ENCODE assay signal across 9 mouse cellular contexts in genomic region chr5:138228026-138228425, GRCm38 (mm10). TPM values are rescaled to one million over a fixed set of nuclear protein-coding genes. Genes with fewer than 3 reads are reported as not detected.
DNase-seq lines count a peak whose midpoint lies in the region; ATAC-seq lines count a peak whose summit lies in the region.
"Had no signal": no experiment of that assay in that cellular context is flagged by ENCODE, and none has a peak within 500 bp of the region (broad histone marks: within the 10 kb centered on the region; RNA-seq: fewer than 3 reads in every experiment).

No protein-coding gene starts in this region.

- no peaks in the 10 kb centered on the region for H3K9me3 ChIP-seq in hindbrain, embryonic 11.5 days (ENCODE audit: control insufficient read depth, low read length)
- no peaks in the 10 kb centered on the region for H3K9me3 ChIP-seq in hindbrain, embryonic 16.5 days (ENCODE audit: control insufficient read depth, low read length)
- H3K9me3 ChIP-seq: limb, embryonic 13.5 days had no signal

- 57% methylated on average over 3 of the region's 3 CpGs for WGBS in hindbrain, embryonic 11.5 days
- 57% methylated on average over 3 of the region's 3 CpGs for WGBS in hindbrain, embryonic 16.5 days

- no peak overlapping the region for H3K4me2 ChIP-seq in hindbrain, embryonic 11.5 days (replicated peaks; ENCODE audit: low read depth, low read length)
- no peak overlapping the region for H3K4me2 ChIP-seq in hindbrain, embryonic 16.5 days (ENCODE audit: low read length)
- H3K4me2 ChIP-seq: limb, embryonic 13.5 days had no signal

- no peaks in the 10 kb centered on the region for H3K4me1 ChIP-seq in hindbrain, embryonic 11.5 days (replicated peaks; ENCODE audit: control insufficient read depth, insufficient read depth, low read length)
- H3K4me1 ChIP-seq in hindbrain, embryonic 16.5 days (ENCODE audit: control insufficient read depth, insufficient read depth, low read depth, low read length) = no peaks in the 10 kb centered on the region
- H3K4me1 ChIP-seq: limb, embryonic 13.5 days had no signal

- H3K27me3 ChIP-seq in hindbrain, embryonic 11.5 days (ENCODE audit: control insufficient read depth, insufficient read depth, low read length) = no peaks in the 10 kb centered on the region
- no peaks in the 10 kb centered on the region for H3K27me3 ChIP-seq in hindbrain, embryonic 16.5 days (replicated peaks; ENCODE audit: control insufficient read depth, insufficient read depth, low read length)
- H3K27me3 ChIP-seq: limb, embryonic 13.5 days had no signal

- no peak overlapping the region for H3K9ac ChIP-seq in hindbrain, embryonic 11.5 days (ENCODE audit: low read depth, low read length)
- H3K9ac ChIP-seq in hindbrain, embryonic 16.5 days (ENCODE audit: low read depth, low read length) = no peak overlapping the region
- H3K9ac ChIP-seq: limb, embryonic 13.5 days had no signal

- ATAC-seq in hindbrain, embryonic 11.5 days (ENCODE audit: low FRiP score) = no peak
- no peak for ATAC-seq in hindbrain, embryonic 16.5 days
- ATAC-seq in erythroid progenitor cell, adult 5-6 weeks (replicated peaks; ENCODE audit: low FRiP score, poor library complexity, severe bottlenecking) = peak; percentile 57; the same call in 1 of the 2 replicates

- H3K27ac ChIP-seq in hindbrain, embryonic 11.5 days (ENCODE audit: low read depth, low read length) = no peak overlapping the region
- no peak overlapping the region for H3K27ac ChIP-seq in hindbrain, embryonic 16.5 days (ENCODE audit: low read depth, low read length)
- H3K27ac ChIP-seq: limb, embryonic 13.5 days had no signal

- no peak overlapping the region for H3K4me3 ChIP-seq in hindbrain, embryonic 11.5 days (ENCODE audit: low read depth, low read length)
- no peak overlapping the region for H3K4me3 ChIP-seq in hindbrain, embryonic 16.5 days (ENCODE audit: low read length)
- H3K4me3 ChIP-seq: erythroblast, embryonic 14.5 days; limb, embryonic 13.5 days had no signal

- DNase-seq in hindbrain, embryonic 11.5 days (ENCODE audit: low spot score) = peak; percentile 33
- peak; percentile 87 for DNase-seq in 416B (ENCODE audit: low read depth)
- DNase-seq in ES-CJ7 (ENCODE audit: low read depth, low spot score) = peak; percentile 65
- peak; percentile 11 for DNase-seq in spleen, adult 12 weeks (ENCODE audit: low spot score)
- no peak for DNase-seq in urinary bladder, postnatal 36 days (ENCODE audit: low spot score in 2 of 2)

- H3K36me3 ChIP-seq in hindbrain, embryonic 11.5 days (ENCODE audit: control insufficient read depth, insufficient read depth, low read length) = no peaks in the 10 kb centered on the region
- H3K36me3 ChIP-seq in hindbrain, embryonic 16.5 days (ENCODE audit: control insufficient read depth, insufficient read depth, low read length) = no peaks in the 10 kb centered on the region
- H3K36me3 ChIP-seq: limb, embryonic 13.5 days had no signal

RNA-seq across cellular contexts. Expression of gene Nxpe5, which starts 2.3 kb away (rescaled TPM):
- polyA plus RNA-seq in hindbrain, embryonic 11.5 days (2014; fragmentation: Nextera tagmentation; extraction: Ambion mirVana) = not detected in 2 replicates
- 0.06 TPM in 1 of 2 replicates, not detected in the other for polyA plus RNA-seq in hindbrain, embryonic 16.5 days (2015; fragmentation: Nextera tagmentation; extraction: Ambion mirVana)
- 0.84 and 1.1 TPM in 2 replicates for total RNA-seq in erythroid progenitor cell, adult 5-6 weeks (2015; ENCODE audit: low replicate concordance)
- total RNA-seq in erythroid progenitor cell, adult 5-6 weeks (2017; ENCODE audit: low replicate concordance) = 0.39 TPM in 1 of 2 replicates, not detected in the other
- polyA plus RNA-seq: erythroblast, embryonic 14.5 days; limb, embryonic 13.5 days had no signal

RNA-seq across cellular contexts. Expression of gene Lamtor4, which starts 27.3 kb away (rescaled TPM):
- polyA plus RNA-seq in hindbrain, embryonic 11.5 days (2014; fragmentation: Nextera tagmentation; extraction: Ambion mirVana) = 51.0 and 54.4 TPM in 2 replicates
- polyA plus RNA-seq in hindbrain, embryonic 16.5 days (2015; fragmentation: Nextera tagmentation; extraction: Ambion mirVana) = 107 and 120 TPM in 2 replicates
- 22.3 and 26.4 TPM in 2 replicates for total RNA-seq in erythroid progenitor cell, adult 5-6 weeks (2015; ENCODE audit: low replicate concordance)
- 4.6 and 5.4 TPM in 2 replicates for total RNA-seq in erythroid progenitor cell, adult 5-6 weeks (2017; ENCODE audit: low replicate concordance)

RNA-seq across cellular contexts. Expression of gene Mblac1, which starts 33.9 kb away (rescaled TPM):
- polyA plus RNA-seq in hindbrain, embryonic 11.5 days (2014; fragmentation: Nextera tagmentation; extraction: Ambion mirVana) = 8.6 and 12.0 TPM in 2 replicates
- polyA plus RNA-seq in hindbrain, embryonic 16.5 days (2015; fragmentation: Nextera tagmentation; extraction: Ambion mirVana) = 12.8 and 14.5 TPM in 2 replicates
- 0.72 TPM in 1 of 2 replicates, not detected in the other for total RNA-seq in erythroid progenitor cell, adult 5-6 weeks (2015; ENCODE audit: low replicate concordance)
- 0.53 and 1.4 TPM in 2 replicates for total RNA-seq in erythroid progenitor cell, adult 5-6 weeks (2017; ENCODE audit: low replicate concordance)

RNA-seq across cellular contexts. Expression of gene BC037034, which starts 35.8 kb away (rescaled TPM):
- polyA plus RNA-seq in hindbrain, embryonic 11.5 days (2014; fragmentation: Nextera tagmentation; extraction: Ambion mirVana) = 7.0 and 7.1 TPM in 2 replicates
- 15.3 and 18.4 TPM in 2 replicates for polyA plus RNA-seq in hindbrain, embryonic 16.5 days (2015; fragmentation: Nextera tagmentation; extraction: Ambion mirVana)
- 15.5 and 16.8 TPM in 2 replicates for total RNA-seq in erythroid progenitor cell, adult 5-6 weeks (2015; ENCODE audit: low replicate concordance)
- 7.6 and 8.9 TPM in 2 replicates for total RNA-seq in erythroid progenitor cell, adult 5-6 weeks (2017; ENCODE audit: low replicate concordance)

RNA-seq across cellular contexts. Expression of gene Cnpy4, which starts 40.7 kb away (rescaled TPM):
- 52.4 and 56.4 TPM in 2 replicates for polyA plus RNA-seq in hindbrain, embryonic 11.5 days (2014; fragmentation: Nextera tagmentation; extraction: Ambion mirVana)
- 28.2 and 30.3 TPM in 2 replicates for polyA plus RNA-seq in hindbrain, embryonic 16.5 days (2015; fragmentation: Nextera tagmentation; extraction: Ambion mirVana)
- 13.0 and 23.8 TPM in 2 replicates for total RNA-seq in erythroid progenitor cell, adult 5-6 weeks (2015; ENCODE audit: low replicate concordance)
- 23.5 and 29.3 TPM in 2 replicates for total RNA-seq in erythroid progenitor cell, adult 5-6 weeks (2017; ENCODE audit: low replicate concordance)

Comparison
In these comparisons a context has a peak if more than half of its experiments do, and no peak if none do; other contexts are left out.
1. DNase-seq: peak in hindbrain, embryonic 11.5 days (single experiment), 416B (single experiment), ES-CJ7 (single experiment) and spleen, adult 12 weeks (single experiment); none in urinary bladder, postnatal 36 days (0 of 2).